Mouse (Mus musculus): ENCODE measurements around the gene Tfap4. TPM values are rescaled to one million over a fixed set of nuclear protein-coding genes. Genes with fewer than 3 reads are reported as not detected.

Gene Tfap4
- polyA plus RNA-seq, 1 experiment from 2014 or later = 8.0 TPM

DNA sequence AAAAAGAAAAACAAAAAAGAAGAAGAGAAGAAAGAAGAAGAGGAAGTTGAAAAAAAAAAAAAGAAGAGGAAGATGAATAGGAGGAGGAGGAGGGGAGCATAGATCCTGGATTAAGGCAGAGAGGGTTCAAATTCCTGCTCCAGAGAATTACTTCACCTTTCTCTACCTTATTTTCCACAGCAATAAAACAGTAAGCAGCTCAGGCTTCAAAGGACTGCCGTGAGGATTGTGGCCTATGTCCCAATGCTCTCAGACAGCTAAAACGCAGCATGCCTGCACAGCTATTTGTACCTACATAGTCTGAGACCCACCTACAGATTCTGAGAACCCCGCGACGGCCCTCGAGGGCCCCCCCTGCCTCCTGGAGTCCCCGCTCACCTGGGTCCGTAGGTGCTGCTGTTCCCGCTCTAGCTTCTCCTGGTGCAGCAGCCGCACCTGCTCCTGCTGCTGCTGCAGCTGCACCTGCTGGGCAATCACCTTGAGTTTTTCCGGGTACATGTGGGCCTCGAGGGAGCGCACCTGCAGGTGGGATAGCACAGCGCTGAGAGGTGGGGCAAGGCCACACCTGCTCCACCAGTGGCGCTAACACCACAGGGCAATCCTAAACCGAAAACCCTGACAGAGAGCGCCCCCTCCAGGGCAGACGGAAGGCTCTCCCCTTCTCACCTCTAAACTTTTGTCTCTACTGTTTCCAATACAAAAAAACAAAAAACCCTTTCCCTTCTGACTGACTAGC lies 10.5 kb downstream of the Tfap4 start:
- no peak for ATAC-seq
- H3K27me3 ChIP-seq (ENCODE audit: control insufficient read depth, insufficient read depth, low read depth, low read length) = no peaks in the 10 kb centered on the region
- H3K4me3 ChIP-seq (ENCODE audit: low read depth, low read length) = no peak overlapping the region
- no peaks in the 10 kb centered on the region for H3K9me3 ChIP-seq (replicated peaks; ENCODE audit: control insufficient read depth, low read length, poor library complexity, severe bottlenecking)
- peaks cover 3% of the 10 kb centered on the region; the same call in 1 of the 2 replicates for H3K36me3 ChIP-seq (ENCODE audit: control insufficient read depth, insufficient read depth, low read length)
- no peaks in the 10 kb centered on the region for H3K4me1 ChIP-seq (ENCODE audit: control insufficient read depth, insufficient read depth, low read length)
- H3K9ac ChIP-seq (ENCODE audit: low read depth, low read length) = no peak overlapping the region
- no peak overlapping the region for H3K4me2 ChIP-seq (ENCODE audit: low read length)
- no peak overlapping the region for H3K27ac ChIP-seq (ENCODE audit: low read length)
- 92% methylated on average over 18 of the region's 18 CpGs for WGBS

DNA sequence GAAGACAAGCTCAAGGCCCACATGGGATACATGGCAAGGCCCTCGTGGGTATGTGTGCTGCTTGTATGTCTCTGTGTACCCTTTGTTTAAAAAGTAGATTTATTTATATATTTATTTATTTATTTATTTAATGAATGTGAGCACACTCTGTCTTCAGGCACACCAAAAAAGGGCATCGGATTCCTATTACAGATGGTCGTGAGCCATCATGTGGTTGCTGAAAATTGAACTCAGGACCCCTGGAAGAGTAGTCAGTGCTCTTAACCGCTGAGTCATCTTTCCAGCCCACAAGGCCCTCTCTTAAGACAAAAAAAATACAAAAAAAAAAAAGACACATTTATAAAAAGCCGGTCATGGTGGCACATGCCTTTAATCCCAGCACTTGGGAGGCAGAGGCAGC lies 12.0 kb downstream of the Tfap4 start:
- Histone ChIP-seq H3K4me2 (ENCODE audit: low read length) (no peak overlapping the region), H3K27ac (ENCODE audit: low read length) (no peak overlapping the region), H3K9ac (ENCODE audit: low read depth, low read length) (no peak overlapping the region), H3K4me1 (ENCODE audit: control insufficient read depth, insufficient read depth, low read length) (no peaks in the 10 kb centered on the region; the same call in 1 of the 2 replicates), H3K27me3 (ENCODE audit: control insufficient read depth, insufficient read depth, low read depth, low read length) (no peaks in the 10 kb centered on the region), H3K36me3 (ENCODE audit: control insufficient read depth, insufficient read depth, low read length) (peaks cover 3% of the 10 kb centered on the region; the same call in 1 of the 2 replicates), H3K9me3 (replicated peaks; ENCODE audit: control insufficient read depth, low read length, poor library complexity, severe bottlenecking) (no peaks in the 10 kb centered on the region), H3K4me3 (ENCODE audit: low read depth, low read length) (no peak overlapping the region)
- ATAC-seq = no peak
- 95% methylated on average over 5 of the region's 5 CpGs for WGBS

GRCm38 (mm10) chr16:4546838-4547237 lies 12.8 kb downstream of the Tfap4 start:
- Histone ChIP-seq H3K9ac (ENCODE audit: low read depth, low read length) (no peak overlapping the region), H3K36me3 (ENCODE audit: control insufficient read depth, insufficient read depth, low read length) (peaks cover 3% of the 10 kb centered on the region; the same call in 1 of the 2 replicates), H3K27ac (ENCODE audit: low read length) (no peak overlapping the region), H3K4me1 (ENCODE audit: control insufficient read depth, insufficient read depth, low read length) (peaks cover 5% of the 10 kb centered on the region; the same call in 1 of the 2 replicates), H3K27me3 (ENCODE audit: control insufficient read depth, insufficient read depth, low read depth, low read length) (no peaks in the 10 kb centered on the region), H3K9me3 (replicated peaks; ENCODE audit: control insufficient read depth, low read length, poor library complexity, severe bottlenecking) (no peaks in the 10 kb centered on the region), H3K4me2 (ENCODE audit: low read length) (no peak overlapping the region), H3K4me3 (ENCODE audit: low read depth, low read length) (no peak overlapping the region)
- 94% methylated on average over 8 of the region's 8 CpGs for WGBS
- no peak for ATAC-seq

- Histone ChIP-seq H3K27ac (ENCODE audit: low read length) (no peak overlapping the region), H3K9me3 (replicated peaks; ENCODE audit: control insufficient read depth, low read length, poor library complexity, severe bottlenecking) (no peaks in the 10 kb centered on the region), H3K4me1 (ENCODE audit: control insufficient read depth, insufficient read depth, low read length) (peaks cover 5% of the 10 kb centered on the region; the same call in 1 of the 2 replicates), H3K9ac (ENCODE audit: low read depth, low read length) (no peak overlapping the region), H3K4me2 (ENCODE audit: low read length) (no peak overlapping the region), H3K36me3 (ENCODE audit: control insufficient read depth, insufficient read depth, low read length) (peaks cover 3% of the 10 kb centered on the region; the same call in 1 of the 2 replicates), H3K27me3 (ENCODE audit: control insufficient read depth, insufficient read depth, low read depth, low read length) (no peaks in the 10 kb centered on the region), H3K4me3 (ENCODE audit: low read depth, low read length) (no peak overlapping the region)
- ATAC-seq = no peak
- 88% methylated on average over 9 of the region's 9 CpGs for WGBS
These were observed 14.8 kb downstream of the Tfap4 start for GRCm38 (mm10) chr16:4544845-4545244.

GRCm38 (mm10) chr16:4543266-4543665 lies 16.4 kb downstream of the Tfap4 start:
- Histone ChIP-seq H3K4me2 (ENCODE audit: low read length) (no peak overlapping the region), H3K27me3 (ENCODE audit: control insufficient read depth, insufficient read depth, low read depth, low read length) (no peaks in the 10 kb centered on the region), H3K4me1 (ENCODE audit: control insufficient read depth, insufficient read depth, low read length) (peaks cover 5% of the 10 kb centered on the region; the same call in 1 of the 2 replicates), H3K9me3 (replicated peaks; ENCODE audit: control insufficient read depth, low read length, poor library complexity, severe bottlenecking) (no peaks in the 10 kb centered on the region), H3K27ac (ENCODE audit: low read length) (no peak overlapping the region), H3K36me3 (ENCODE audit: control insufficient read depth, insufficient read depth, low read length) (peaks cover 3% of the 10 kb centered on the region; the same call in 1 of the 2 replicates), H3K4me3 (ENCODE audit: low read depth, low read length) (no peak overlapping the region), H3K9ac (ENCODE audit: low read depth, low read length) (no peak overlapping the region)
- ATAC-seq = no peak
- 74% methylated on average over 3 of the region's 3 CpGs for WGBS

DNA sequence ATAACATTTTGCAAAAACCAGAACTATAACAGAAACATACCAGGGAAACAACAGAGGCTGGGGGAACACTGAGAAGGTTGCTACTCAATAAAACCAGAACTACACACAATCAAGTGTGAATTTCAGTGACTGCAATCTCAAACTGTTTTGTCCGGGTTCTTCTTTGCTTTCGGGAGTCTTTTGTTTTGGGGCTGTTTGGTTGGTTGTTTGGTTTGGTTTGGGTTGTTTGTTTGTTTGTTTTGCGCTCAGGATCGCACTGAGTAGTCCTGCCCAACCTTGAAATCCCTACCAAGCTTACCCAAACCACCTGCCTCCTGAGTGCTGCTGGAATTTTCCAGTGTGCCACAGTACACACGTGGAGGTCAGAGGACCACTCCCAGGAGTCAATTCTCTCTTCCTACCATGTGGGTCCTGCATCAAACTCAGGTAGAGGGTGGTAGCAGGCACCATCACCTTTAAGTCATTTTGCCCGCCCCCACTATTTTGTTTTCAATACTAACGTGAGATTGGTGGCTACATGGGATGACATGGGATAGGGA lies 17.3 kb downstream of the Tfap4 start:
- Histone ChIP-seq H3K27me3 (ENCODE audit: control insufficient read depth, insufficient read depth, low read depth, low read length) (no peaks in the 10 kb centered on the region), H3K4me1 (ENCODE audit: control insufficient read depth, insufficient read depth, low read length) (peaks cover 5% of the 10 kb centered on the region; the same call in 1 of the 2 replicates), H3K4me3 (ENCODE audit: low read depth, low read length) (peak overlapping the region; percentile 55), H3K27ac (ENCODE audit: low read length) (no peak overlapping the region), H3K36me3 (ENCODE audit: control insufficient read depth, insufficient read depth, low read length) (peaks cover 3% of the 10 kb centered on the region; the same call in 1 of the 2 replicates), H3K4me2 (ENCODE audit: low read length) (peak overlapping the region; percentile 57), H3K9ac (ENCODE audit: low read depth, low read length) (peak overlapping the region; percentile 6; the same call in 1 of the 2 replicates), H3K9me3 (replicated peaks; ENCODE audit: control insufficient read depth, low read length, poor library complexity, severe bottlenecking) (no peaks in the 10 kb centered on the region)
- WGBS = 46% methylated on average over 7 of the region's 7 CpGs
- peak; percentile 47; the same call in 1 of the 2 replicates for ATAC-seq

DNA sequence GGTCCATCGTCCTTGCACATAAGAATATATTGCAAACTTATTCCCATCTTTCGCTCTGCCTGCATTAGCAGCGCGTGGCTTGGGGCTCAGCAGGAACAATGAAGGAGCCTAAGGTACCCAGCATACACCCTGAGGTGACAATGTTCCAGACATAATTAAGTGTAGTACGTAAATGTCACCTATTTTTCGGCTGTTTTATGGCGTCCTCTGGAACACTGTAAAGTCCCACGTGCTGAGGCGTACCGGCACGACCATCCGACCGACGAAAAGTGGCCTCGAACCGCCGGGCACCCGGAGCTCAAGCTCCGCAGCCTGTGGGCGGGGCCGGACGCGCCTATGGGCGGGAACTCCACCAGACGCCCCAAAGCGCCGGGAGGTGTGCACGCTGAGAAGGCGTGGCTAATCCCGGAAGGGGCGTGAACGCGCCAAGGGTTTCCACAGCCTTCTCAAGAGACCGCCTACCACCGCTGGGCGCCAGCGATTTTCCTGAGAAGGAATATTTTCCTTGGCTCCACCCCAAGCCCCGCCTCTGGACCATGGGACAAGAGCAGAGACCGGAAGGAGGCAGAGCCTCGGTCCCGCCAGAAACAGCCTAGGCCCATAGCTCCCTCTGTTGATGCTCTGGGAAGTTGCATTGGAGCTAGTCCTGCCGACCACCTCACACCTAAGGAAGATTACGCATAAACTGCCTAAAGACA lies 18.0 kb downstream of the Tfap4 start, which contains the start of gene Srl:
Srl (minus strand) TSS at position 316 of the 698 bp plus-strand sequence.
- Histone ChIP-seq H3K4me3 (ENCODE audit: low read depth, low read length) (peak within 1 kb of the TSS; percentile 55), H3K36me3 (ENCODE audit: control insufficient read depth, insufficient read depth, low read length) (no peaks in the 10 kb centered on the region), H3K4me2 (ENCODE audit: low read length) (peak within 1 kb of the TSS; percentile 57), H3K9me3 (replicated peaks; ENCODE audit: control insufficient read depth, low read length, poor library complexity, severe bottlenecking) (no peaks in the 10 kb centered on the region), H3K27ac (ENCODE audit: low read length) (peak within 1 kb of the TSS; percentile 67), H3K27me3 (ENCODE audit: control insufficient read depth, insufficient read depth, low read depth, low read length) (no peaks in the 10 kb centered on the region), H3K4me1 (ENCODE audit: control insufficient read depth, insufficient read depth, low read length) (peaks cover 5% of the 10 kb centered on the region; the same call in 1 of the 2 replicates), H3K9ac (ENCODE audit: low read depth, low read length) (peak within 1 kb of the TSS; percentile 71)
- ATAC-seq = peak; percentile 98
- 1% methylated on average over 43 of the region's 43 CpGs for WGBS

DNA sequence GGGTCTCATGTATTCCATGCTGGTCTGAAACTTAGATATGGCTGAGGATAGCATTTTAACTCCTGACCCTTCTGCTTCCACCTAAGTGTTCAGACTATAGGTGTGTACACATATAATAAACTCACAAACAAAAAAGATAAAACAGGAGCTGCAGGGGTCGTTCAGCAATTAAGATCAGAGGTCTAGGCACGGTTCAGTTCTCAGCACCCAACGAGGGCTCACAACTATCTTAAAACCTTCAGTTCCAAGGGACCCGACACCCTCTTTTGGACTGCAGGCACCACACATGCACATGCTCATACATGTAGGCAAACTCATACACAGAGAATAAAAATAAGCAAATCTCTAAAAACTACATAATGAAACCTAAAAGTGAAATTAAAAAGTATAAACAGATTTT lies 18.6 kb downstream of the Tfap4 start:
- H3K4me3 ChIP-seq (ENCODE audit: low read depth, low read length) = peak overlapping the region; percentile 55
- H3K9me3 ChIP-seq (replicated peaks; ENCODE audit: control insufficient read depth, low read length, poor library complexity, severe bottlenecking) = no peaks in the 10 kb centered on the region
- H3K27ac ChIP-seq (ENCODE audit: low read length) = no peak overlapping the region
- no peaks in the 10 kb centered on the region for H3K27me3 ChIP-seq (ENCODE audit: control insufficient read depth, insufficient read depth, low read depth, low read length)
- 65% methylated on average over 4 of the region's 4 CpGs for WGBS
- peaks cover 5% of the 10 kb centered on the region; the same call in 1 of the 2 replicates for H3K4me1 ChIP-seq (ENCODE audit: control insufficient read depth, insufficient read depth, low read length)
- no peaks in the 10 kb centered on the region for H3K36me3 ChIP-seq (ENCODE audit: control insufficient read depth, insufficient read depth, low read length)
- no peak overlapping the region; the same call in 1 of the 2 replicates for H3K9ac ChIP-seq (ENCODE audit: low read depth, low read length)
- peak overlapping the region; percentile 57 for H3K4me2 ChIP-seq (ENCODE audit: low read length)
- ATAC-seq = no peak
